Mouse (Mus musculus) heart, embryonic 12.5 days (tissue): ENCODE data around the gene Rps16. TPM values are rescaled to one million over a fixed set of nuclear protein-coding genes. Genes with fewer than 3 reads are reported as not detected.

Experiments used
- ATAC-seq: fragments of 200-750 bp; cut with Nextera tagmentation; 2 replicates; pipeline ENCODE4 v1.8.0; 2017; ENCODE audit warnings: moderate TSS enrichment, moderate library complexity; ENCODE audit not compliant: insufficient number of reproducible peaks, low FRiP score
- H3K27ac ChIP-seq: fragments of 300-500 bp; sonication (generic); 2 replicates; pipeline ENCODE4 v1.5.1; 2016; ENCODE audit warnings: mild to moderate bottlenecking, moderate library complexity; ENCODE audit not compliant: poor library complexity, severe bottlenecking
- H3K27me3 ChIP-seq: fragments of 300-500 bp; sonication (generic); replicated peaks from 2 replicates; pipeline ENCODE4 v1.6.1; 2016; ENCODE audit warnings: mild to moderate bottlenecking, moderate library complexity
- H3K36me3 ChIP-seq: fragments of 300-500 bp; sonication (generic); 2 replicates; pipeline ENCODE4 v1.6.1; 2016; ENCODE audit warnings: mild to moderate bottlenecking, moderate library complexity
- H3K4me1 ChIP-seq: fragments of 300-500 bp; sonication (generic); replicated peaks from 2 replicates; pipeline ENCODE4 v1.6.1; 2016; ENCODE audit warnings: mild to moderate bottlenecking
- H3K4me2 ChIP-seq: fragments of 300-500 bp; sonication (generic); 2 replicates; pipeline ENCODE4 v1.6.1; 2016; ENCODE audit warnings: mild to moderate bottlenecking, moderate library complexity
- H3K4me3 ChIP-seq: fragments of 300-500 bp; sonication (generic); 2 replicates; pipeline ENCODE4 v1.5.1; 2016; ENCODE audit warnings: mild to moderate bottlenecking
- H3K9ac ChIP-seq: fragments of 300-500 bp; sonication (generic); 2 replicates; pipeline ENCODE4 v1.6.1; 2016; ENCODE audit warnings: mild to moderate bottlenecking, moderate library complexity
- H3K9me3 ChIP-seq: fragments of 300-500 bp; sonication (generic); replicated peaks from 2 replicates; pipeline ENCODE4 v1.6.1; 2016; ENCODE audit warnings: mild to moderate bottlenecking, moderate library complexity
- WGBS: fragments of 180-500 bp; shearing (Covaris S2); methylation state at CpG from one replicate; pipeline ENCODE4 v1.1.7; 2016; 5-methylcytosine and 5-hydroxymethylcytosine counted together
- polyA plus RNA-seq: library from polyadenylated mRNA; unstranded; fragments of >200 nt; fragmentation: Nextera tagmentation; extraction: Ambion mirVana; gene quantifications from 2 replicates; pipeline ENCODE4 v1.2.1, GENCODE M21; 2016

The Rps16 gene
- polyA plus RNA-seq, 1 experiment from 2014 or later, result 629 TPM

- H3K4me1 ChIP-seq, result peaks cover 23% of the 10 kb centered on the region
- WGBS, result 35% methylated on average over 4 of the region's 4 CpGs
- peak overlapping the region; percentile 99 for H3K9ac ChIP-seq
- peak overlapping the region; percentile 94 for H3K4me3 ChIP-seq
- no peak for ATAC-seq
- H3K4me2 ChIP-seq, result peak overlapping the region; percentile 95
- peaks cover 33% of the 10 kb centered on the region for H3K36me3 ChIP-seq
- no peaks in the 10 kb centered on the region for H3K9me3 ChIP-seq
- peak overlapping the region; percentile 33; the same call in 1 of the 2 replicates for H3K27ac ChIP-seq
- H3K27me3 ChIP-seq, result no peaks in the 10 kb centered on the region
These were observed 1.3 kb downstream of the Rps16 start for GRCm38 (mm10) chr7:28351676-28352191.

GRCm38 (mm10) chr7:28353267-28353666 is 2.8 kb downstream of the Rps16 start:
- H3K9me3 ChIP-seq, result no peaks in the 10 kb centered on the region
- ATAC-seq, result no peak
- WGBS, result 96% methylated on average over 2 of the region's 2 CpGs
- no peak overlapping the region for H3K4me3 ChIP-seq
- no peak overlapping the region for H3K27ac ChIP-seq
- no peaks in the 10 kb centered on the region for H3K27me3 ChIP-seq
- H3K4me1 ChIP-seq, result peaks cover 39% of the 10 kb centered on the region
- H3K36me3 ChIP-seq, result peaks cover 33% of the 10 kb centered on the region
- H3K4me2 ChIP-seq, result no peak overlapping the region
- H3K9ac ChIP-seq, result no peak overlapping the region

- no peak for ATAC-seq
- H3K9me3 ChIP-seq, result no peaks in the 10 kb centered on the region
- peaks cover 40% of the 10 kb centered on the region for H3K36me3 ChIP-seq
- no peaks in the 10 kb centered on the region for H3K27me3 ChIP-seq
- WGBS, result 91% methylated on average over 3 of the region's 3 CpGs
- H3K4me1 ChIP-seq, result peaks cover 47% of the 10 kb centered on the region
- no peak overlapping the region for H3K4me3 ChIP-seq
- H3K27ac ChIP-seq, result no peak overlapping the region
- no peak overlapping the region for H3K9ac ChIP-seq
- H3K4me2 ChIP-seq, result no peak overlapping the region
These were observed 3.7 kb downstream of the Rps16 start for GRCm38 (mm10) chr7:28354113-28354581.

DNA sequence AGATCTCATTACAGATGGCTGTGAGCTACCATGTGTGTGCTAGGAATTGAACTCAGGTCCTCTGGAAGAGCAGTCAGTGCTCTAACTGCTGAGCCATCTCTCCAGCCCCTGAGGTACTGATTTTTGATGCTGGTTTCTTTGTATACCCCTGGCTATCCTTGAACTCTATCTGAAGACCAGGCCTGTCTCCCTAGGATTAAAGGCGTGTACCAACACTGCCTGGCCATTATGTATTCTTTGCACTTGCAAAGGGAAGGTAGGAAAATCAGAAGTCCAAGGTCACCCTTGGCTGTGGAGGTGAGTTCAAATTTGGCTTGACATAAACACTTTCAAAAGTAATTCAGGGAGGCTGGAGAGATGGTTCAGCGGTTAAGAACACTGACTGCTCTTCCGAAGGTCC is 4.1 kb downstream of the Rps16 start:
- Histone ChIP-seq H3K36me3 (peaks cover 44% of the 10 kb centered on the region), H3K9ac (no peak overlapping the region), H3K4me2 (no peak overlapping the region), H3K9me3 (no peaks in the 10 kb centered on the region), H3K4me3 (no peak overlapping the region), H3K27ac (no peak overlapping the region), H3K4me1 (peaks cover 47% of the 10 kb centered on the region), H3K27me3 (no peaks in the 10 kb centered on the region)
- ATAC-seq, result no peak
- 92% methylated on average over 3 of the region's 3 CpGs for WGBS

GRCm38 (mm10) chr7:28355221-28355620 is 4.8 kb downstream of the Rps16 start:
- Histone ChIP-seq H3K36me3 (peaks cover 51% of the 10 kb centered on the region), H3K4me1 (peaks cover 49% of the 10 kb centered on the region), H3K9ac (no peak overlapping the region), H3K9me3 (no peaks in the 10 kb centered on the region), H3K27me3 (no peaks in the 10 kb centered on the region), H3K4me2 (no peak overlapping the region), H3K27ac (no peak overlapping the region), H3K4me3 (no peak overlapping the region)
- ATAC-seq, result no peak
- 90% methylated on average over 3 of the region's 3 CpGs for WGBS

GRCm38 (mm10) chr7:28356981-28357380 is 6.5 kb downstream of the Rps16 start:
- H3K4me1 ChIP-seq, result peaks cover 43% of the 10 kb centered on the region
- H3K9ac ChIP-seq, result peak overlapping the region; percentile 53; the same call in 1 of the 2 replicates
- ATAC-seq, result peak; percentile 63
- no peaks in the 10 kb centered on the region for H3K9me3 ChIP-seq
- H3K4me3 ChIP-seq, result no peak overlapping the region
- WGBS, result 0% methylated on average over 5 of the region's 5 CpGs
- H3K4me2 ChIP-seq, result peak overlapping the region; percentile 39
- H3K36me3 ChIP-seq, result peaks cover 63% of the 10 kb centered on the region
- H3K27me3 ChIP-seq, result no peaks in the 10 kb centered on the region
- H3K27ac ChIP-seq, result peak overlapping the region; percentile 90

- Histone ChIP-seq H3K9me3 (no peaks in the 10 kb centered on the region), H3K4me2 (peak overlapping the region; percentile 39), H3K4me1 (peaks cover 49% of the 10 kb centered on the region), H3K27ac (peak overlapping the region; percentile 90), H3K36me3 (peaks cover 63% of the 10 kb centered on the region), H3K4me3 (no peak overlapping the region), H3K27me3 (no peaks in the 10 kb centered on the region), H3K9ac (peak overlapping the region; percentile 53)
- no peak; the same call in 1 of the 2 replicates for ATAC-seq
- WGBS, result 0% methylated on average over 5 of the region's 5 CpGs
These were observed 7.5 kb downstream of the Rps16 start for GRCm38 (mm10) chr7:28357984-28358383.

DNA sequence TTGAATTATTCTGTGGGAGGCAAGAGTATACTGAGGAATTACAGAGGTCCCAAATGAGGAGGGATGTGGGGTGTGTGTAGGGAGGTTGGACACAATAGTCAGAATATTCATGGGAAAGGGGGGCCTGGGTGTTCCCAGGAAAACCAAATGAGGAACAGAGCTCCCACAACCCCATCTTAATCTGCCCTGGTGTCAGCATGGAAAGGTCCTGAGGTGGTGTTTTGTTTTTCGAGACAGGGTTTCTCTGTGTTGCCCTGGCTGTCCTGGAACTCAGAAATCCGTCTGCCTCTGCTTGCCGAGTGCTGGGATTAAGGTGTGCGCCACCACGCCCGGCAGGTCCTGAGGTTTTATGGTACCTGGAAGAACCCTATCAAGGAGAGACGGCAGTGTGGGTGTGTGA is 8.0 kb downstream of the Rps16 start:
- H3K4me1 ChIP-seq, result peaks cover 49% of the 10 kb centered on the region
- H3K4me2 ChIP-seq, result peak overlapping the region; percentile 39
- H3K27me3 ChIP-seq, result no peaks in the 10 kb centered on the region
- H3K4me3 ChIP-seq, result no peak overlapping the region
- 51% methylated on average over 7 of the region's 7 CpGs for WGBS
- peaks cover 61% of the 10 kb centered on the region for H3K36me3 ChIP-seq
- ATAC-seq, result no peak; the same call in 1 of the 2 replicates
- peak overlapping the region; percentile 53; the same call in 1 of the 2 replicates for H3K9ac ChIP-seq
- no peaks in the 10 kb centered on the region for H3K9me3 ChIP-seq
- peak overlapping the region; percentile 90 for H3K27ac ChIP-seq

DNA sequence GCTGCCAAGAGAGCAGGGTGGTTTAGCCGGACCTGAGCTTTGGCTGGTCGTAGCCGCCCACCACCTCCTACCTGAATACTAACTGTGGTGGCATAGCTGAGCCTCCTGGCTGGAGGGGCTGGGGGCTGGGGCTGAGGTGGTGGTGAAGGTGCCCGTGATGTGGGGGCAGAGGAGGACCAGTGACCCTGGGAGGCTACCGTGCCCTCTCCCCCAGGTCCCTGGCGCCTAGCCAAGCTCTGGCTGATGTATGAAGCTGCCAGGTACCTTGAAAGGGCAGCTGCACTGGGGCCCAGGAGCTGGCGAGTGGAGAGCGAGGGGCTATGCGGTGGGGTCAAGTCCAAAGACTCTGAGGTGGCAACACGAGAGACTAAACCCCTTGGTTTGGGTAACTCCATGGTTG is 9.4 kb downstream of the Rps16 start:
- WGBS, result 83% methylated on average over 10 of the region's 10 CpGs
- Histone ChIP-seq H3K27me3 (no peaks in the 10 kb centered on the region), H3K4me2 (no peak overlapping the region), H3K27ac (no peak overlapping the region), H3K9me3 (no peaks in the 10 kb centered on the region), H3K9ac (no peak overlapping the region; the same call in 1 of the 2 replicates), H3K4me3 (no peak overlapping the region), H3K36me3 (peaks cover 62% of the 10 kb centered on the region), H3K4me1 (peaks cover 49% of the 10 kb centered on the region)
- ATAC-seq, result no peak

DNA sequence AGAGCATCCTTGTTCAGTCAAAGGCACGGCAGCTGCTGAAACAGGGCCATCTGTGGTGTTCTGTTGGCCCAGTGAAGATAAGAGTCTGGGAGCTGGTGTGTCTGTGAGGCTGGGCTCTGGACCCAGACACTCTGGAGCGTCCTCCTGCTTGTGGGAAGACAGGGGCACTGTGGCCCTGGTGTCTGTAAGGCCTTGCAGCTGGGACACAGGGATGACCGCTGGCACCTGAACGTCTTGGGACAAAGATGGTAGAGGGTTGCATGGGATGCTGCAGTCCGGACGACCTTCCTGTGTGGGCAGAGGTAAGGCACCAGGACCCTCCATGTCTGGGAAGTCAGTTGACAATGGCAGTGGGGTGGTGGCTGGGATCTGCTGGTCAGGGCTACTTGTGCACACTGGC is 9.8 kb downstream of the Rps16 start:
- Histone ChIP-seq H3K4me1 (peaks cover 49% of the 10 kb centered on the region), H3K27me3 (no peaks in the 10 kb centered on the region), H3K27ac (no peak overlapping the region), H3K4me3 (no peak overlapping the region), H3K9ac (no peak overlapping the region), H3K36me3 (peaks cover 66% of the 10 kb centered on the region), H3K4me2 (no peak overlapping the region), H3K9me3 (no peaks in the 10 kb centered on the region)
- ATAC-seq, result no peak
- 75% methylated on average over 6 of the region's 6 CpGs for WGBS

DNA sequence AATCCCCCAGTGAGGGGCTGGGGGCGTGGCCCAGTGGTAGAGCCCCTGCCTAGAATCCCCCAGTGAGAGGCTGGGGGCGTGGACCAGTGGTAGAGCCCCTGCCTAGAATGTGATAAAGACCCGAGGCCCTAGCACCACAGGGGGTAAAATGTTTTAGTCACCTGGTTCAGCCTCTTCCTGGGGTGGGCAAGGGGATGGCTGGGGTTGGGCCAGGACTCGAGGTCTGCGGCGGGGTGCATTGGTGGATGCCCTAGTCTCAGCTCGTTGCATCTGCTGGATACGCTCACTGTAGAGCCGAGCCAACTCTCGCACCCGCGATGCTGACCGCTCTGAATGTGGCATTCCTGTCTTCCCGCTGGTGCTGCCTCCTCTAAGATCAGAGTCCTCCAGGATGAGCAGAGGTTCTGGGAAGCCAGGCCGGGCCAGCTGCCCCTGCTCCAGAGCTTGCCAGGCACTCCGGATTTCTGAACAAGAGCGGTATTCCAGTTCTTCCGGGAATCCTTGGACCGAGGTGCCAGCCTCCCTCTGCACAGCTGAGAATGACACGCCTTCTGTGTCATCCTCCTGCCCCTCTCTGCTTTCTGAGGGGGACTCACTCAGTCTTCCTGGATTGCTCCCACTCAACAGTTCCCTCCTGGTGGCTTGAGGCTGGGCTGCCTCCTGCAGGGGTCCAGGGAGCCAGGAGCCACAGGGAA is 11.3 kb downstream of the Rps16 start:
- H3K36me3 ChIP-seq, result peaks cover 81% of the 10 kb centered on the region
- H3K4me3 ChIP-seq, result no peak overlapping the region
- H3K9ac ChIP-seq, result no peak overlapping the region; the same call in 1 of the 2 replicates
- 85% methylated on average over 20 of the region's 20 CpGs for WGBS
- 0 out of 2 replicates have a peak overlapping the region, but pooled peaks have one; percentile 7 for H3K27ac ChIP-seq
- H3K9me3 ChIP-seq, result no peaks in the 10 kb centered on the region
- no peak overlapping the region for H3K4me2 ChIP-seq
- no peak for ATAC-seq
- H3K4me1 ChIP-seq, result peaks cover 43% of the 10 kb centered on the region
- no peaks in the 10 kb centered on the region for H3K27me3 ChIP-seq
